Mouse (Mus musculus) left cerebral cortex, postnatal 10 days (tissue): ENCODE results near the gene Rhox2g. TPM values are rescaled to one million over a fixed set of nuclear protein-coding genes. Genes with fewer than 3 reads are reported as not detected.
"Not testable (repeated sequence)": the region's sequence is repeated elsewhere in the genome, so short reads cannot be mapped to it uniquely, and the experiment has no call there.

Source experiments
- DNase-seq, 2 experiments: peaks; one replicate each; pipeline ENCODE4 v3.0.0; 2021 to 2022; ENCODE audit warnings: low spot score in 2 of 2, mixed read lengths in 1 of 2; ENCODE audit errors: extremely low spot score in 1 of 2
- intact Hi-C: fragments of 180-260 bp; cut with DNase I; formaldehyde crosslinking; loops from one replicate; pipeline ENCODE4 v1.15.1; 2025
- total RNA-seq, 2 experiments: library from RNA; stranded (reverse); gene quantifications; 2 replicates each; pipeline ENCODE4 v1.2.3; 2021

Rhox2g gene
- total RNA-seq, result not detected

DNA sequence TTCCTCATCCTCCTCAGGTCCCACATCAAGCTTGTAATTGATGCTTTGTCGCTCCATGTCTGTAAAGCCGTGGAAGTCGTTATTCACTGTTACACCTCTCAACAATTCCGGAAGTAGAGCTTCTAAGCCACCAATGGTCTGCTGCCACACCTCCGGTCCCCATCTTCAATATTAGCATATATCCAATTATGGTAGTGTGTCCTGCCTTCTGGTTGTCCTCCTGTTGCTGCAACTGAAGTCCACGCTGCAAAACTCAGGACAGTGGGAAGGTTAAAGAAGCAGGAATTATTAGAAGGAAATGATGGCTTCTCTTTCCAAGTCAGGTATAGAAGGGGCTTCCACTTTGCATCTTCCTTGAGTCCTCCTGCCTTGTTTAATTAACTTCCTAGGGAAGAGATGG lies at the start of gene Rhox2g:
Gene Rhox2g (minus strand): TSS at position 101 of the 400 bp plus-strand sequence.
- intact Hi-C loops, DNase-seq: not testable (repeated sequence)

DNA sequence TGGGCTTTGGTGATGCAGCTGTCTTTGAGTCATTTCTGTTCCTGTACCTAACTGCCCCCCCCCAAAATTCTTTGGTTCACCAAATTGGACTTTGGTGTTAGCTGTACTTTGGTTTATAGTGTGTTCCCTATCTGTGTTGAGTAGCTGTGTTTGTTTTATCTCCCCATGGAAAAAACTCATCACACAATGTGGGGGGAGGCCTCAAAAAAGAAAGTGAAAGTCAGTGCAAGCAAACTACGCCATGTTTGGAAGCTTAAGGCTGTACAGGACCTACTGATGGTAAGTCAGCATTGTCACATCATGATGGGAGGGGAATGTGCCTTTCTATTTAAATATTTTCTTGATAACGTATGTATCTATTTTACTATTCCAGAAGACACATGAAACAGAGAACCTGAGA lies 49.0 kb upstream of the Rhox2g start:
- DNase-seq, result no peak
- intact Hi-C loops, result no loop called here

DNA sequence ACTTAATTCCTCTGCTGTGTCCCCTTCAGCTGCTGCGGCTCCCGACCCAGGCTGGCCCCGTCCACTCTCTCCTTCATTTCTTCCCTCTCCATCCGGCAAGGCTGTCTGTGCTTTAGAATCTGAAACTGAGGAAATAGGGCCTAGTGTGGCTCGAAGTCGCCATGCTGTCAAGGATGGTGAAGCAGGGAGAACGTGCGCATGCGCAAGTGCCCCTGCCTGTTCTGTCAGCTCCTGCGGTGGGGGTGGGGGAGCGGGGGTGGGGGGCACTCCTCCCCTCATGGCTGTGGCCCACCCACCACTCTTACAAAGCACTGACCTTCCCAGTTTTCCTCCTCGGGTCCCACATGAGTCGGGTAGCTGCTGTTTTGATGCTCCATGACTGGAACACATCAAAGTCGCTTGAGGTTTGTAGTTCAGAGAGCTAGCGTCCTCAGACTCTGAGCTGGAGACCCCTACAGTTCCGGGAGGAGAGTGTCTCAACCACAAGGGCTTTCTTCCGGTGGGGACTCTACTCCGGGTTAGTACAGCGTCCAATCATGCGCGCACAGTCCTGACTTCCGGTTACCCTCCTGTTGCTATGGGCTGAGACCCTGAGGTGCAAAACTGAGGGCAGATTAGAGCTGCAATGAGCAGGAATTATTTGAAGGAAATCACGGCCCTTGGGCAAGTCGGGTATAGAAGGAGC lies 39.9 kb upstream of the Rhox2g start:
- no peak for DNase-seq
- intact Hi-C loops, result no loop called here

DNA sequence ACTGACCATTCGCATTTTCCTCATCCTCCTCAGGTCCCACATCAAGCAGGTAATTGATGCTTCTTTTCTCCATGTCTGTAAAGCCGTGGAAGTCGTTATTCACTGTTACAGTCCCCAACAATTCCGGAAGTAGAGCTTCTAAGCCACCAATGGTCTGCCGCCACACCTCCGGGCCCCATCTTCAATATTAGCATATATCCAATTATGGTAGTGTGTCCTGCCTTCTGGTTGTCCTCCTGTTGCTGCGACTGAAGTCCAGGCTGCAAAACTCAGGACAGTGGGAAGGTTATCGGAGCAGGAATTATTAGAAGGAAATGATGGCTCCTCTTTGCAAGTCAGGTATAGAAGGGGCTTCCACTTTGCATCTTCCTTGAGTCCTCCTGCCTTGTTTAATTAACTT lies 29.9 kb upstream of the Rhox2g start, which contains the start of gene Rhox2h:
Gene Rhox2h (minus strand): TSS at position 101 of the 400 bp plus-strand sequence.
- DNase-seq, intact Hi-C loops: not testable (repeated sequence)

DNA sequence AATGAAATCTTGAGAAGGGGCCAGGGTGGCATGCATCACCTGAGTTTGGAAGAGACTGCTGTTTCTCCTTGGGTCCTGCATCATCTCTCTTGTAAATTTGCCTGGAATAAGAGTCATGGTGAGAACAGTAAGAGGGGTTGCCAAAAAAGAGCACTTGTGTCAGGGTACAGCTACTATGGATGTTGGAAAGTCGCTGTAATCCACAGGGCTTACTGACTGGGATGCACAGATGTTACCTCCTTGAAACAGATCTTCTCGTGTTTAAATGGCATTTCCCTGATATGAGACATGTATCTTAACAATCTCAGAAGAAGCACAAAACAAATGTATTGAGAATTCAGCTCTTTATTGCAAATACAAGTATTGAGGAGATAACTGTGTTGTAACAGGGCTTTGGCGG lies 25.4 kb upstream of the Rhox2g start, which contains the start of gene Rhox3h:
Gene Rhox3h (minus strand): TSS at position 101 of the 400 bp plus-strand sequence.
- intact Hi-C loops, DNase-seq: not testable (repeated sequence)

DNA sequence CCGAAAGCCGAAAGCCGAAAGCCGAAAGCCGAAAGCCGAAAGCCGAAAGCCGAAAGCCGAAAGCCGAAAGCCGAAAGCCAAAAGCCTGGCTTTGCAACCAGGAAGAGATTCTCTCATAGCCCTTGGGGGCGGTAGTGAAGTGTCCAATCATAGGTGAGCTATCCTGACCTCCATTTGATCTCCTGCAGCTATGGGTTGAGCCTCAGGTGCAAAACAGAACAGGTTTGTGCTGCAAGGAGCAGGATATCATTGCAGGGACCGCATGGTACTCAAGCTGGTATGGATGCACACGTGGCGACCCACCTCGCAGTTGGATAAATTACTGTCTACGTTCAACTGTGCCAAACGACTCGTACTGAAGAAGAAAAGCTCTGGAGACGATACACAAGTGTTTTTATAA lies 8.0 kb upstream of the Rhox2g start, which contains the start of gene Rhox4g:
Gene Rhox4g (minus strand): TSS at position 101 of the 400 bp plus-strand sequence.
- intact Hi-C loops, DNase-seq: not testable (repeated sequence)

DNA sequence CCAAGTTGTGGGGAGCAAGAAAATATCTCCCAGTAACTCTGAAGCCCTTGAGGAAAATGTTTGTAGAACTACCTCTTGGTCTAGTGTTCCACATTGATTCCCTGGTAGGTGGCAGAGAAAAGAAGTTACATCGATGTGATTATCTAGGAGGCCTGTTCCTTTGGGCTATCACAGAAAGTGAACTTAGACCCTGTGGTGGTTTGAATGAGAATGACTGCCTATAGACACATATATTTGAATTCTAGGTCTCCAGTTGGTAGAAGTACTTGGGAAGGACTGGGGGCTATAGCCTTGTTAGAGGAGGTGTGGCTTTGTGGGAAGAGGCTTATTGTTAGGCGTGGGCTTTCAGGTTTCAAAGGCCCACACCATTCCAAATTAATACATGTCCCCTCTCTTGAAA lies 14.8 kb downstream of the Rhox2g start, which contains the start of gene Rhox3g:
Gene Rhox3g (minus strand): TSS at position 101 of the 400 bp plus-strand sequence.
- DNase-seq, intact Hi-C loops: not testable (repeated sequence)

DNA sequence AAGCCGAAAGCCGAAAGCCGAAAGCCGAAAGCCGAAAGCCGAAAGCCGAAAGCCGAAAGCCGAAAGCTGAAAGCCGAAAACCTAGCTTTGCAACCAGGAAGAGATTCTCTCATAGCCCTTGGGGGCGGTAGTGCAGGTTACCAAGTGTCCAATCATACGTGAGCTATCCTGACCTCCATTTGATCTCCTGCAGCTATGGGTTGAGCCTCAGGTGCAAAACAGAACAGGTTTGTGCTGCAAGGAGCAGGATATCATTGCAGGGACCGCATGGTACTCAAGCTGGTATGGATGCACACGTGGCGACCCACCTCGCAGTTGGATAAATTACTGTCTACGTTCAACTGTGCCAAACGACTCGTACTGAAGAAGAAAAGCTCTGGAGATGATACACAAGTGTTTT lies 35.7 kb downstream of the Rhox2g start, which contains the start of gene Rhox4f:
Gene Rhox4f (minus strand): TSS at position 101 of the 400 bp plus-strand sequence.
- intact Hi-C loops, result not testable (repeated sequence)

More for the DNA sequence above, 35.7 kb downstream of the Rhox2g start, which contains the start of gene Rhox4f:
- DNase-seq, result not testable (repeated sequence)

Other genes with a start within 250 kb of the Rhox2g start
- gene Rhox2b, start 231.4 kb downstream of the Rhox2g start, total RNA-seq, result not detected
- not detected for gene Rhox4b, start 211.0 kb downstream of the Rhox2g start, total RNA-seq
- not detected for gene Rhox2c, start 189.8 kb downstream of the Rhox2g start, total RNA-seq
- not detected for gene Rhox3c, start 184.9 kb downstream of the Rhox2g start, total RNA-seq
- not detected for gene Rhox4c, start 163.1 kb downstream of the Rhox2g start, total RNA-seq
- gene Rhox2d, start 150.0 kb downstream of the Rhox2g start, total RNA-seq, result not detected
- gene Rhox4d, start 129.1 kb downstream of the Rhox2g start, total RNA-seq, result not detected
- gene Rhox2e, start 113.0 kb downstream of the Rhox2g start, total RNA-seq, result not detected
- not detected for gene Rhox3e, start 101.5 kb downstream of the Rhox2g start, total RNA-seq
- not detected for gene Rhox4e, start 86.1 kb downstream of the Rhox2g start, total RNA-seq
- not detected for gene Rhox2f, start 72.1 kb downstream of the Rhox2g start, total RNA-seq
- not detected for gene Rhox3f, start 62.5 kb downstream of the Rhox2g start, total RNA-seq
- not detected for gene Rhox4f, start 35.8 kb downstream of the Rhox2g start, total RNA-seq
- gene Rhox3g, start 14.9 kb downstream of the Rhox2g start, total RNA-seq, result not detected
- gene Rhox4g, start 7.9 kb upstream of the Rhox2g start, total RNA-seq, result not detected
- gene Rhox3h, start 25.3 kb upstream of the Rhox2g start, total RNA-seq, result not detected
- gene Rhox2h, start 29.8 kb upstream of the Rhox2g start, total RNA-seq, result not detected
- gene Rhox5, start 161.4 kb upstream of the Rhox2g start, total RNA-seq, result not detected
- gene Rhox6, start 183.4 kb upstream of the Rhox2g start, total RNA-seq, result not detected
- not detected for gene Rhox7a, start 188.2 kb upstream of the Rhox2g start, total RNA-seq
- not detected for gene Rhox8, start 235.5 kb upstream of the Rhox2g start, total RNA-seq